Mouse (Mus musculus): ENCODE data around the gene Hspb1.

The Hspb1 gene

DNA sequence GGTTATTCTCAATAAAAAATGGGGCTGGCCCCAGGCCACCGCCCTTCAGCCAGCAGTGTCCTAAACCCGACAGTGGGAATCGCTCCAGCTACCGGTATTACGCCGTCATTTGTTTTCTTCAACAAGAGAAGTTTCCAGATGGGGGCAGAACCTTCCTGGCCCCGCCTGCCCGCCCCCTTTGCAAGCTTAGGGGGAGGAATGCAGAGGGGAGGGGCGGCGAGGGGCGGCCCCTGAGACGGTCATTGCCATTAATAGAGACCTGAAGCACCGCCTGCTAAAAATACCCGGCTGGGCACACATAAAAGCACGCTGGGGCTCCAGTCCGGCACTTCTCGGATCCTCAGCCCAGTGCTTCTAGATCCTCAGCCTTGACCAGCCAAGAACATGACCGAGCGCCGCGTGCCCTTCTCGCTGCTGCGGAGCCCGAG is at the start of gene Hspb1:
Hspb1 (plus strand) TSS at position 245 of the 428 bp plus-strand sequence.
- DNase-seq (ENCODE audit: low read depth) = no peak

DNA sequence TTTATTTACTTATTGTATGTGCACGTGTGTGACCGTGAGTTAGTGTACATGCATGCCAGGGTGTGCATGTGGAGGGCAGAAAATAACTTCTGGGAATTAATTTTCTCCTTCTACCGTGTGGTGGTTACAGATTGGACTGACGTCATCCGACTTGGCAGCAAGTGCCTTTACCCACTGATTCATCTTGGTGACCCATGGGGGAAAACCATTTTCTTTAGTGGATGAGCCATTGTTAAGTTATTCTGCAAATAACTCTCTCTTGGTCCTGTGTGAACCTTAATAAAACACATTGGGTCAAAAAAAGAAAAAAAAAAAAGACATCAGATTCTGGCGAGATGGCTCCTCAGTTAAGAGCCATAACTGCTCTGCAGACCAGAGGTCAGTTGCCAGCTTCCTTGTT is 46.1 kb upstream of the Hspb1 start:
- no peak for DNase-seq (ENCODE audit: low read depth)

DNA sequence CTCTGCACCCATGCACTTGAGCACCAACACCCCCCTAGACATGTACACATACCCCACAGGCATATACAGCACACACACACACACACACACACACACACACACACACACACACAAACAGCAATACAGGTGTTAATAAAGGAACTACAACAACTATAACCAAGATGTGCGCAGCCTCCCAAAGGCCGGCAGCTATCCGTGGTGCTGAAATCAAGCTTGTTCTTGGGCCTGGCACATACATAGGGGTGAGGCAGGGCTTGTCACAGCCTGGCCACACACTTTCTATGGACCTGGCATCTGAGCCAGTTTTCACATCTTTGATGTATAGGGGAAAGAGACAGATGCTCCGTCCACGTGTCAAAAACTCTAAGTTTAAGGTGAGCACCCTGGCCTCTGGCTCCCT is 44.3 kb upstream of the Hspb1 start:
- DNase-seq (ENCODE audit: low read depth) = peak; percentile 46

DNA sequence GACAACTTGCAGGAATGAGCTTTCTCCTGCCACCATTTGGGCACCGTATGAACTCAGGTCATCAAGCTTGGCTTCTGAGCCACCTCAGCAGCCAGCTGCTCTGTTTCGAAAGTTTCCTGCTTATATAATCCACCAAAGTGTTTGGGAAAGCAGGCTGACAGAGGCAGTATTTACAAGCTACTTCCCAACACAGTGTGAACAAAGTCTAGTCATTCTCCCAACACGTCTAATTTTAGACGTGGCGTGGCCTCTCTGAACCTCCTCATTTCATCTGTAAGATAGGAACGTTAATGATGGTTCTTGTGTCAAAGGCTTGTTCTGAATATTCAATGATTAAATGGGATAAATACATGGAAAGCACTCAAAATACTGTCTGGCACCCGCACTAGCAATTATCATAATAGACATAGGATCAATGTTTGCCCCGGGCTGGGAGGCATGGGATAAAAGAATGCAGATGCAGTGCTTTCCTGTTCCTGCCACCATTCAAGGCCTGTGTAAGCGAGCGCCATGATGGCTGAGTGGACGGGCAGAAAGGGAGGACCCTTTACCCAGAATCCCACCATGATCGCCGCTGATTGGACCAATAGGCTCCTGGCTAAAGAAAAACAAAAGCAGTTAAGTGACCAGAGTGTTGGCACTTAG is 41.9 kb upstream of the Hspb1 start:
- DNase-seq (ENCODE audit: low read depth) = no peak

DNA sequence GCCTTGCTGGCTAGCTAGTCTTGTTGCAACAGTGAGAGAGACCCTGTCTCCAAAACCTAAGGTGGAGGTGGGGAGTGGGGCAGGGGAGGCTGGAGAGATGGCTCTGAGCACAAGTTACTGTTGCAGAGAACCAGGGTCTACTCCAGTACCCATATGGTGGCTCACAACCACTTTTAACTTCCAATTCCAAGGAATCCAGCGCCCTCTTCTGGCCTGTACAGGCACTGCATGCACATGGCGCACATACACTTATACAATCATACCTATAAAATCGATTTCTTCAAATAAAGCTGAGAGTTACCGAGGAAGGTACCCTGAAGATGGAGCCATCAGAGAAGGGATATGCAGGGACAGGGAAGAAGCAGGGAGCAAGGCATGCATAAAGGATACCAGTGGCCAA is 40.3 kb upstream of the Hspb1 start:
- DNase-seq (ENCODE audit: low read depth) = no peak

DNA sequence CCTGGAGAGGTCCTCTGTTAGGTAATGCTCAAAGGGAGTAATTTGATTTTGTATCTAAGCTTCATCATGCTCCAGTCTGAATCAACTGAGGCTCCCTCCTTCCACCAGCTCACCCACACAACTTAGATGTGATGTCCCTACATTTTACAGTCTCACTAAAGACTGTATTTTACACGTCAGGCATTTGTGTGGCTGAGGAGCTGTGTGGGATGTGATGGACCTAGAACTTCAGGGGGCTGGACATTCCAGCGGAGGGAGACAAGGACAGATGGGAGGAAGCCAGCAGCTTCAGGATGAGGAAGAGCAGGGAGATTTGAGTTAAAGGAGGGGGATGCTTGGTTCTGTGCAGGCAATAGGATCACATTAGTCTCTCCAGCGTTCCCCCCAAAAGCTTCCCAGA is 39.8 kb upstream of the Hspb1 start:
- DNase-seq (ENCODE audit: low read depth) = no peak

DNA sequence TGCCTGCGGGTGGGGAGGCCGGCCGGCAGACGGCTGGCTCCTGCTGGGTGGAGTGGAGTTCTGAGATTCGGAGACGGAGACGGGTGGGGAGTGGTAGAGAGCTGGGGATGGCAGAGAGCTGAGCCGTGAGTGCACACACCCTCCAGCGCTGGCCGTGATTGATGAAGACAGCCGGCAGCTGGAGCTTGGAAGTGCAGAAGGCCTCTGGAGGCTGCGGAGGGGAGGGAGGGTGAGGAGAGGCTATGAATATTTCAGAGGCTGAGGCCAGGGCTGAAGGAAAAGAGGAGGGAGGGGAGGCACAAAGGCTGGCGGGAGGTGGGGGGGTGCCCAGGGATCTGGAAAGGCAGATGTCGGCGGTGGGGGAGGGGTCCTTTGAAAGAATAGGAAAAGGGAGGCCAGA is 36.7 kb upstream of the Hspb1 start:
- no peak for DNase-seq (ENCODE audit: low read depth)

DNA sequence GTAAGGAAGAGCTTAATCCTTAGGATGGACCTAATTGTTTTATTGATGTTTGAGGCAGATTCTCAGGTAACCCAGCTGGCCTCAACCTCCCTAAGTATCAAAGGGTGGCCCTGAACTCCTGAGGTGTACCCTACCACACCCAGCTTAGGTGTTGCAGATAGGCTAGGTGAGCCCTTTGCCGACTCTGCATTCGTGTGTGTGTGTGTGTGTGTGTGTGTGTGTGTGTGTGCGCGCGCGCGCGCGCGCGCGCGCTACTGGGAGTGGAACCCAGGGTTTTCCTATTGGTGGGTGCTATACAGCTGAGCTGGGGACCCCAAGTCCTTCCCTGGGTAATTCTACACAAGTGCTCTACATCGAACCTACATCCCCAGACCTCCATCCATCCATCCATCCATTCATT is 36.2 kb upstream of the Hspb1 start:
- no peak for DNase-seq (ENCODE audit: low read depth)

DNA sequence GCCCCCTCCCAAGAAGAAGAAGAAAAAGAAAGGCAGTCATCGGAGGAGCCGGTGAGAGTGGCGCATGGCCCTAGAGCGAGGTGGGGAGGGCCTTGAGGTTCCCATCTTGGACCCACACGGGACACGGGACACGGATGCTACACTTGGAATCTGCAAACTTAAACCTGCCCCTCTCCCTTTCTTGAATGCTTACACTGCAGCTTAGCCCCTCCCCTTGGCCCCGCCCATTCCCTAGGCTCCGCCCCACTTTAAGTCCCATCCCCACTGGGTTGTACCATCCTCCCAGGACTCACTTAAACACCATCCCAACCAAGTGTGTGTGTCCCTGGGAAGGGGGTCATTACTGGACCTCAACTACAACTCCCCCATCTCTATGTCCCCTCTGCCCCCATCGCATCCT is 35.3 kb upstream of the Hspb1 start:
- peak; percentile 24 for DNase-seq (ENCODE audit: low read depth)

DNA sequence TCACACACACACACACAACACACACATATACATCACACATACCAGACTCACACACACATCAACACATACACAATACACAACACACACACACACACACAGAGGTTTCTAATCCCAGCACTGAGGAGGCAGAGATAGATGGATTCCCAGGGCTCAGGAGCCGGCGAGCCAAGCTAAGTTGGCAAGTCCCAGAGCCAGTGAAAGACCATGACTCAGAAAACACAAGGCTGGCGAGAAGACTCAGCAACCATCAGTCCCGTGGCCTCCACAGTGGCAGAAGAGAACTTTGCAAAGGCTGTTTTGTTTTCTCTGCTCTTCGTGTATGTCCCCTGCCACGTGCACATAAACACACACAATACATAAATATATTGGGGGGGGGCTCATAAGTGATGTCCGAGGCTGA is 34.0 kb upstream of the Hspb1 start:
- no peak for DNase-seq (ENCODE audit: low read depth)

DNA sequence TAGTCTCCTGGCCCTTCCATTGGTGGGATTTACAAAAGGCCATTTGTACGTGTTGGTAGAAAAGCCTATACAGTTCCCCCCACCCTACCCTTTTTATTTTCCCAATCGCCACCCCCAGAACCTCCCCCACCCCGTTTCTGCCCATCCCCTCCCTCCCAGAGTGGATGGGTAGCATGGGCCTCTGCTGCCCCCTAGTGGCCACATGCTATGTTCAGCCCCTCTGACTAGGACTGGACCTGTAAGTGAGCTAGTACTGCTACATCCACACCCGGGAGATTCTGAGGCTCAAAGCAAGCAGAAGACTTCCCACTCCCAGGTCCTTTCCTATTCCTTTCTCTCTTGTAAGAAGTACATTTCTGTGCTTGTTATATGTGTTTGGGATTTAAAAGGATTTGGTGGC is 32.6 kb upstream of the Hspb1 start:
- DNase-seq (ENCODE audit: low read depth) = peak; percentile 83

DNA sequence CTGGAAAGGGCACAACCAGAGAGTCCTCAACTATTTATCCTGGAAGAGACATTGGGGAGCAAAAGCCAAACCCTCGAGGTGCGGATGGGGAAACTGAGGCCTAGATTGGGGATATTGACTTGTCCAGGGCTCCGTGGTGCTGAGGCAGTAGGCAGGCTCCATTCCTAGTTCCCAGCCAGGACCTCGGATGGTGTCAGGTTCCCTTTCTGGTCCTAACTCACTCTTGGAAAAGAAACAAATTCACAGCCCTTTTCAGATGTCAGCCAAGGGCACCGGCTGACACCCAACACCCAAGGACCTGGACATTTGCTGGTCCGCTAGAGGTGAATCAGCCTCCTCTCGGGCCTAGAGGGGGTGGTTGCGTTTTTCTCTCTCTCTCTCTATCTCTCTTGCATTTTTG is 21.1 kb upstream of the Hspb1 start:
- no peak for DNase-seq (ENCODE audit: low read depth)

DNA sequence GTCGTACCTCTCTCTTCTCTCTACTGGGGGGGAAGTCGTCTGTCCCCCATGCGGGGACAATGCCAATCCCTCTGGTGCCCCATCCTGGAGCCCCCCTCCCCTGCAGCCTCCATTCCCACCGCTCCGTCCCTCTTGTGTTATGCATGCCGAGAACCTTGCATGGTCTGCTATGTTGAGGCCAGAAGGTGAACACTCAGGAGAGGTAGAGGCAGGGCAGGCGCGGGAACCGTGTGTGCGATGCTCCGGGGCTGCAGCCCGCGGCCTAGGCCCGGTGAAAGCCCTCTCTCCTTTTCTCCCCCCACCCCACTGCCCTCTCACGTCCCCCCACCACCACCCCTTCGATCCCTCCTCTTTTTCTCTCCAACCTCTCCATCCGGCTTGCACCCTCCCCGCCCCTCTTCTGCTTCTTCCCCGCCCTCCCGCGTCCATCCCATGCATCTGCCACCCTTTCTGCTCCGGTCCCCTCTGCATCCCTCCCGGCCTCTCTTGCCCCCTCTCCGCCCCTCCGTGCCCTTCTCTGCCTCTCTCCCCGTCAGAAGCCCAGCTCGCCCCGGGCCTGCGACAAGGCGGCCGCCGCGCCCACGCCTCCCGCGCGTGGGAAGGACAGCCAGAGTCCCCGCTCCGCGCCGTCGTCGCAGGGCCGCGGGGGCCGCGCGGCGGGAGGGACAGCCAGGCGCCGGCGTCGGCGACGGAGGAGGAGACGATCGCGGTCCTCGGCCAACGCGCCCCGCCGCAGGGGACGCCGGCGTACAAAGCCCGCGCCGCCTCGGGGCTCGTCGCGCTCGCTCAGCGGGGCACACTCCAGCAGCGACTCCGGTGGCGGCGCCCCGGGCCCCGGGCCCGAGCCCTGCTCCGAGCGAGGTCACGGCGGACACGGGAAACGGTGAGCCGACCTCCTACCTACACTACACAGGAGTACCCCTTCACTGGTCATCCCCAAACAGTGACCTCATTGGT is 19.8 kb upstream of the Hspb1 start:
- no peak for DNase-seq (ENCODE audit: low read depth)

DNA sequence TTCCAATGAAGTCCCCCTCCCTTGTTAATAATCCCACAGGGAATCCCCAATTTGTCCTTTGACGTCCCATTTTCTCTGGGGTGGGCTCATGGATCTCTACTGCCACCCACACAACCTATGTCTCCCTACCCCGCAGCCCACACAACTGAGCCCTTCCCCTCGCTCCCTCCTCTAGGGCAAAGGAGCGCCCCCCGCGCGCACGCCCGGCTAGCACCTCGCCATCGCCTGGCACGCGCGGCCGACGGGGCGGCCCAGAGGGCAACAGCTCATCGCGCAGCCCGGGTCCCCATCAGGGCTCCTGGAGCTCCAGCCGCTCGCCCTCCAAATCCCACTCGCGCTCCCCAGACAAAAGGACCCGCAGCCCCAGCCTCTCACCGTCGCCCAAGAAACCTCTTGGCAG is 19.1 kb upstream of the Hspb1 start:
- no peak for DNase-seq (ENCODE audit: low read depth)

DNA sequence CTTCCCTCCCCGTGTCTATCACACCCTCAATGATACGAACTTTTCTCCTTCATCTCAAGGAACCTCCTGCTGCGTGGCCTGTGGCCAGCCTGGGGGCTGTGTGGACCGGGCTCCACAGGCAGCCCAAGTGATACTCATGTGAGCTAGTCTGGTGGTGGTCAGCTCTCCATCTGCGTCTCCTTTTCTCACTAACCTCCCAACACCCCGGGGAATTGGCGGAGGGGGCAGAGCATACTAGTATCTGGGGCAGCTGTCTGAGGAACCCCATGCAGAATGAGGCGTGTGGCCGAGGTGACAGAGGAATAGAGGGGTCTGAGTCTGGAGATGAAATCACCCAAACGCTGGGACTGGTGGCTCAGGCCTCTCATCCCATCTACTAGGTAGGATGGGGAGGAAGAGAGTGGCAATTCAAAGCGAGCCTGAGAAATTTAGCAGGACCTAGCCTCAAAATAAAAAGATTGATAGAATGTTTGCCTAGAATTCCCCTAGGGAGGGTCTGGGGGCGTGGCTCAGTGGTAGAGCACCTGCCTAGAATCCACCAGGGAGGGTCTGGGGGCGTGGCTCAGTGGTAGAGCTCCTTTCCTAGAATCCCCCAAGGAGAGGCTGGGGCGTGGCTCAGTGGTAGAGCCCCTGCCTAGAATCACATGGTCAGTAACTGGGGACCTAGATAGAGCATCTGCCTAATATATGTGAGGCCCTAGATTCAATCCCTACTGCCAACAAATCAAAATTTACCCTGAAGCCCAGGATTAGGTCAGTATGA is 17.9 kb upstream of the Hspb1 start:
- no peak for DNase-seq (ENCODE audit: low read depth)

DNA sequence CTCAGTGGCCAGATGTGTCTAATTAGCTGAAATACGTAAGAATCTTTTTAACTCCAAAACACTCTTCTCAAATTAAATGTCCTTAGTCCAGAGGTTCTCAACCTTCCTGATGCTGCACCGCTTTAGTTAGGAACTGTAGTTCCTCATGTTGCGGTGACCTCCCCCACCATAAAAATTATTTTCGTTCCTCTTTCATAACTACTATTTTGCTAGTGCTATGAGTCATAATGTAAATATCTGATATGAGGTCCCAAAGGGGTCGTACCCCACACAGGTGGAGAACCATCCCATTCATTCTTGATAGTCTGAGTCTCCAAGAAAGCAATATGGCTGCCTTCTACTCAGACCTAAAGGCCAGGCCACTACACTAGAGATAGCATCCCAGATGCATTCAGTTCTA is 17.2 kb upstream of the Hspb1 start:
- no peak for DNase-seq (ENCODE audit: low read depth)

DNA sequence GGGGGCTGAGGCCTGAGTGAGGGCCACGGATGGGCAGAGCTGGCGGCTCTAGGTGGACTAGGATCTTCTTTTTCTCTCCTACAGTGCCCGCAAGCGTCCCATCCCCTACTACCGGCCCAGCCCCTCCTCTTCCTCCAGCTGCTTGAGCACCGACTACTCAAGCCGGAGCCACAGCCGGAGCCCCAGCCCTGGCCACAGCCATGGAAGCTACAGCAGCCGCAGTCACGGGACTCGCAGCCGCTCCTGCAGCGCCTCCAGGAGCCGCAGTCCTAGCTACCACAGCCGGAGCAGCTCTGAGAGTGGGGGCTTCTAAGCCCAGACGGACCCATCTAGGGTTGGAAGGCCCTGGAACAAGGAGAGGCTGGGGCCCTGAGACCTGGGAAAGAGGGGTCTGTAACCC is 14.7 kb upstream of the Hspb1 start:
- no peak for DNase-seq (ENCODE audit: low read depth)

DNA sequence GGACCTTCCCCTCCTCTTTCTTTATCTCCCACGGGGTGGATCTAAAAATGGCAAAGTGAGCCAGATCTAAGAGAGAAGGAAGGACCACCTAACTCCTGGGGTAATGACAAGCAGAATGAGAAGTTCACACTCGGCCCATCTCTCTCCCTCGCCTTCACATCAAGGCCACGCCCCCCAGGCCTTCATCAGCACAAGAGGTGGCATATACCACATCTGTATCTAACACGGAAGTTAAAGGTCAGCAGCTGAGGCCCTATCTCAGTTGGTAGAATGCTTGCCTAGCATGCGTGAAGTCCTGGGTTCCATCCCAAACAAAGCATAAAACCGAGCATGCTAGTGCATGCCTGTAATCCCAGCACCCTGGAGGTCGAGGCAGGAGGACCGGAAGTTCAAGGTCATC is 14.0 kb upstream of the Hspb1 start:
- DNase-seq (ENCODE audit: low read depth) = peak; percentile 55

DNA sequence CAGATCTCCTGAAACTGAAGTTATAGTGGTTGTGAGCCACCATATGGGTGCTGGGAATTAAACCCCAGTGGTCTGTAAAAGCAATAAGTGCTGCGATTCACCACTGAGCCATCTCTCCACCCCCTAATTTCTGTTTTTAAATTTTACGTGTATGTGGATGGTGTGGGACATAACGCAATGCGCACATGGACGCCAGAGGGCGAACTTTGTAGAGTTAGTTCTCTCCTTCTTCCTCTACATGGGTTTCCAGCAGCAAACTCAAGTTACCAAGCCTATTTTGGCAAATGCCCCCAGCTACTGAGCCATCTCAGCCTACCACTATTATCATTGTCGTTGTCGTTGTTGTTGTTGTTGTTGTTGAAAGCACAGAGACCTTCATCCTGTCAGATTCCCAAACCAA is 10.5 kb upstream of the Hspb1 start:
- peak; percentile 80 for DNase-seq (ENCODE audit: low read depth)

DNA sequence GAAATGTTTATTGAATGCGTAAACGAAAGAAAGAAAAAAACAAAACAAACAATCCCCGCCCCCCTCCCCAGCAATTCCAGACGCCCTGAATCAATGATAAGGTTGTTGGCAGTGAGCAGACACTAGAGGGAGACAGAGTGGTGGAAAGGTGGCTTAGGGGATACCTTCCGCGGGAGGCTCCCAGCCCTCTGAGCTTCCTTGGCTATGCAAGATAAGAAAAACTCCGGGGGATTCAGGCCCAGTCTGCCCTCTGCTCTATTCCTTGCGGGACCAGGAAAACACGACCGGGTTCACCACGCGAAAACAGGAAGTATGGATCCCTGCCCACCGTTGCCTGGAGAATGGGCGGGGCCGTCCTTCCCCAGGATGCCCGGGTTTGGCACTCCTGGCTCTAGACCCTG is 9.9 kb upstream of the Hspb1 start:
- peak; percentile 81 for DNase-seq (ENCODE audit: low read depth)

DNA sequence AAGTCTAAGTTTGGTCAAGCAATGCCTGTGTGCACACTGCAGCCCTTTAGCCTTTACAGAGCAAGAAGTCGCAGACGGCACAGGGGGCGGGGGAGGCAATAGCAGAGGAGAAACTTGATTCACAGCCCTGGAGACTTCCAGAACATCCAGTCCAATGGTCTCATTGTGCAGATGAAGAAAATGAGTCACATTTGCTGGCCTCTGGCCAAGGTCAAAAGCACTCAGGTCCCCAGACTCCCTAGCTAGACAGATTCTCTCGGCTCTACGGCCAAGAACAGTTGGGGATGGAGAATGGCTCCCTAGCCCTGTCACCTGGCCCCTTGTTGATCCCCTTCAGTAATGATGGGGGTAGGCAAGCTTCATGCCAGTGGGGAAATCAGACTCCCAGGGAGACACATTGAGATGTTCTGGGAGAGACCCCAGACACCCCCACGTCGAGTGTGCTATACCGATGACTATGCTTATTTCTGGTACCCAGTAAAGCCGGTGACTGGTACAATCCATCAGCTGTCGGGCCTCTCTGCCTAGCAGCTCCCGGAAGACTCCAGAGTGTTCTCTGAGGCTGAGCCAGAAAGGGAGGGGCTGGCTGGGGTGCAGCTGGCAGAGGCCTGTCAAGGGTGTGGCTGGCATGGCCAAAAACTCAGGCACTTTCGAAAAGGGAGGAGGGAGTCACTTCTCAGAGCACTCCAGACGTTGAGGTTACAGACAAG is 8.1 kb upstream of the Hspb1 start:
- no peak for DNase-seq (ENCODE audit: low read depth)

DNA sequence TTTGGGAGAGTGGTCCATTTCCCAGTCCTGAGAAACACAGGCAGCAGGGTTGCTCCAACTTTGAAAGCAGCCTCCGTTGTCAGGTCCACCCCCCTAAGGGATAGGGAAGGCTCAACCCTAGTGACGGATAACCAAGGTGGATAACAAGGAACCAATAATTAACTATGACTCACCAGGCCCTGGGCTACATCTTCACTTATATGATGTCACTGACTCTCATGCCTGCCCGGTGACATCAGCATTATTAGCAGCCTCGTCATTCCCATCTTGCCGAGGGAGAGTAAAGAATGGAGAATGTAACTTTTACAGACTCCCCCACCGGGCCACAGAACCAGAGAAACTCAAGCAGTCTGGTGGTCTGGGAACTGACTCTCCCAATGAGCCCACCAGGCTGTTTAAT is 3.1 kb upstream of the Hspb1 start:
- no peak for DNase-seq (ENCODE audit: low read depth)

Data from induced T-regulatory cell, adult 2 months (primary cell).